Comparison of ENCODE assay signal across 9 mouse cellular contexts in the genomic region with DNA sequence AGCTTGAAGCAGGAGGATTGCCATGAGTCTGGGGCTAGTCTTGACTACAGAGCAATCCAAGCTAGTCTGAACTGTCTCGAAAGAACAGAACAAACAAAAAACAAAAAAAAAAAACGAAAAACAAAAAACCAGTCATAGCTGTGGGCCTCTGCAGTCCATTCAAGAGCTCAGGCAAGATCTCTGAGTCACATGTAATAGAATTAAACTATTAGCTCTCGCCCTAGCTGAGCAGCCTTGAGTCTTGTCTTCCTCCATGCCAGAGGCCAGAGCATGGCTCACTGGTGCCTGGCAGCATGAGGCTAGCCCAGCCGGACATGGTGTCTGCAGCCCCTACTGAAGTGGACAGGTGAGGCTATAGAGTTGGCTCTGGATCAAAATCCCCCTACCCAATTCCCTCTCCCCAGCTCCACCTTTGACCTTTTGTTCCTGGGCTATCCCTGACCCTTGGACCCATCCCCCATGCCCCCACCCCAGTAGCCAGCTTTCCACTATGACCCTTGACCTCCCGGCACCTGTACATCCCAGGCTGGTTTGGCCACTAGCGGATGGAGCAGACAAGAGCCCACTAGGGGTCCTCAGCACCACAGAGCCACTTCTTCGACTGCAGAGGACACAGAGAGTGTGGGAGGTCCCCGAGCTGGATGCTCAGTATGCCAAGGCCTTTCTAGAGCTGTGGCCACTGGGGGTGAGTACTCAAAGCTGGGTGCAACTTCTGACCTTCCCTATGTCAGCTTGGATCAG. TPM values are rescaled to one million over a fixed set of nuclear protein-coding genes. Genes with fewer than 3 reads are reported as not detected.
DNase-seq lines count a peak whose midpoint lies in the region; ATAC-seq lines count a peak whose summit lies in the region.
"Had no signal": no experiment of that assay in that cellular context is flagged by ENCODE, and none has a peak within 500 bp of the region (broad histone marks: within the 10 kb centered on the region; RNA-seq: fewer than 3 reads in every experiment).

No protein-coding gene starts in this region.

- no peak overlapping the region for H3K4me3 ChIP-seq in midbrain, embryonic 11.5 days (ENCODE audit: low read depth, low read length)
- H3K4me3 ChIP-seq in midbrain, embryonic 16.5 days (ENCODE audit: low read depth, low read length): no peak overlapping the region
- H3K4me3 ChIP-seq in embryonic facial prominence, embryonic 12.5 days: no peak overlapping the region
- H3K4me3 ChIP-seq in stomach, embryonic 15.5 days (replicated peaks): no peak overlapping the region

- no peak for DNase-seq in midbrain, embryonic 11.5 days (ENCODE audit: low spot score, missing footprints)
- peak; percentile 56 to 71 for DNase-seq in kidney, postnatal 4 days
- DNase-seq in layer of hippocampus, adult 8-10 months (ENCODE audit: low spot score in 2 of 2): no peak
- no peak for DNase-seq in left cerebral cortex, postnatal 4 days
- no peak for DNase-seq in heart, adult 9 months (ENCODE audit: low spot score in 2 of 2)

- WGBS in midbrain, embryonic 11.5 days: 50% methylated on average over 8 of the region's 8 CpGs
- WGBS in midbrain, embryonic 16.5 days: 51% methylated on average over 8 of the region's 8 CpGs
- WGBS in embryonic facial prominence, embryonic 12.5 days: 47% methylated on average over 8 of the region's 8 CpGs
- WGBS in stomach, embryonic 15.5 days: 58% methylated on average over 8 of the region's 8 CpGs

- intact Hi-C loops in left cerebral cortex, postnatal 4 days (cut with DNase I): no loop called here

- no peak overlapping the region for H3K27ac ChIP-seq in midbrain, embryonic 11.5 days (ENCODE audit: low read depth, low read length)
- H3K27ac ChIP-seq in midbrain, embryonic 16.5 days (ENCODE audit: low read length): no peak overlapping the region
- H3K27ac ChIP-seq in embryonic facial prominence, embryonic 12.5 days: peak overlapping the region; percentile 73; the same call in 1 of the 2 replicates
- peak overlapping the region; percentile 23; the same call in 1 of the 2 replicates for H3K27ac ChIP-seq in stomach, embryonic 15.5 days

- no peak overlapping the region for H3K9ac ChIP-seq in midbrain, embryonic 11.5 days (ENCODE audit: low read length)
- H3K9ac ChIP-seq in midbrain, embryonic 16.5 days (ENCODE audit: low read depth, low read length): no peak overlapping the region
- H3K9ac ChIP-seq in embryonic facial prominence, embryonic 12.5 days: no peak overlapping the region
- no peak overlapping the region for H3K9ac ChIP-seq in stomach, embryonic 15.5 days

- no peaks in the 10 kb centered on the region for H3K36me3 ChIP-seq in midbrain, embryonic 11.5 days (ENCODE audit: control insufficient read depth, insufficient read depth, low read length)
- 0 out of 2 replicates have a peak, but pooled peaks cover 2% of the 10 kb centered on the region for H3K36me3 ChIP-seq in midbrain, embryonic 16.5 days (ENCODE audit: control insufficient read depth, insufficient read depth, low read length)
- H3K36me3 ChIP-seq in embryonic facial prominence, embryonic 12.5 days: peaks cover 24% of the 10 kb centered on the region
- H3K36me3 ChIP-seq in stomach, embryonic 15.5 days: no peaks in the 10 kb centered on the region

- no peaks in the 10 kb centered on the region for H3K27me3 ChIP-seq in midbrain, embryonic 11.5 days (ENCODE audit: control insufficient read depth, insufficient read depth, low read length)
- no peaks in the 10 kb centered on the region for H3K27me3 ChIP-seq in midbrain, embryonic 16.5 days (ENCODE audit: control insufficient read depth, insufficient read depth, low read depth, low read length)
- H3K27me3 ChIP-seq in embryonic facial prominence, embryonic 12.5 days: no peaks in the 10 kb centered on the region
- H3K27me3 ChIP-seq in stomach, embryonic 15.5 days (replicated peaks): no peaks in the 10 kb centered on the region

- ATAC-seq in midbrain, embryonic 11.5 days (ENCODE audit: low FRiP score): peak; percentile 40; the same call in 1 of the 2 replicates
- no peak for ATAC-seq in midbrain, embryonic 16.5 days
- ATAC-seq in embryonic facial prominence, embryonic 12.5 days (ENCODE audit: insufficient number of reproducible peaks, insufficient read depth, low FRiP score, low TSS enrichment): peak; percentile 48; the same call in 1 of the 2 replicates
- no peak for ATAC-seq in stomach, embryonic 15.5 days (ENCODE audit: insufficient read depth, low FRiP score, low read depth)

- no peaks in the 10 kb centered on the region for H3K4me1 ChIP-seq in midbrain, embryonic 11.5 days (ENCODE audit: control insufficient read depth, insufficient read depth, low read length)
- H3K4me1 ChIP-seq in midbrain, embryonic 16.5 days (ENCODE audit: control insufficient read depth, insufficient read depth, low read length): no peaks in the 10 kb centered on the region
- peaks cover 14% of the 10 kb centered on the region for H3K4me1 ChIP-seq in embryonic facial prominence, embryonic 12.5 days
- H3K4me1 ChIP-seq in stomach, embryonic 15.5 days: peaks cover 15% of the 10 kb centered on the region

- no peaks in the 10 kb centered on the region for H3K9me3 ChIP-seq in midbrain, embryonic 11.5 days (ENCODE audit: control insufficient read depth, low read length)
- no peaks in the 10 kb centered on the region for H3K9me3 ChIP-seq in midbrain, embryonic 16.5 days (replicated peaks; ENCODE audit: control insufficient read depth, low read length, poor library complexity, severe bottlenecking)
- H3K9me3 ChIP-seq in embryonic facial prominence, embryonic 12.5 days: no peaks in the 10 kb centered on the region
- no peaks in the 10 kb centered on the region for H3K9me3 ChIP-seq in stomach, embryonic 15.5 days

- H3K4me2 ChIP-seq in midbrain, embryonic 11.5 days: no peak overlapping the region
- no peak overlapping the region for H3K4me2 ChIP-seq in midbrain, embryonic 16.5 days (ENCODE audit: low read length)
- no peak overlapping the region for H3K4me2 ChIP-seq in embryonic facial prominence, embryonic 12.5 days (replicated peaks)
- H3K4me2 ChIP-seq in stomach, embryonic 15.5 days: no peak overlapping the region

RNA-seq across cellular contexts. Expression of a gene that starts 1.5 kb away (rescaled TPM):
- polyA plus RNA-seq in midbrain, embryonic 11.5 days (2014; fragmentation: Nextera tagmentation; extraction: Ambion mirVana): 1.9 and 2.5 TPM in 2 replicates
- 2.2 and 2.9 TPM in 2 replicates for polyA plus RNA-seq in midbrain, embryonic 16.5 days (2015; fragmentation: Nextera tagmentation; extraction: Ambion mirVana)
- polyA plus RNA-seq in embryonic facial prominence, embryonic 12.5 days (2016; fragmentation: Nextera tagmentation; extraction: Ambion mirVana): 2.2 and 2.8 TPM in 2 replicates
- 6.2 and 6.6 TPM in 2 replicates for polyA plus RNA-seq in stomach, embryonic 15.5 days (2015; fragmentation: Nextera tagmentation; extraction: Ambion mirVana)
- total RNA-seq in layer of hippocampus, adult 8-10 months (2022): 1 to 10 TPM; 2.5 to 5.3 (median 3.8) TPM
- total RNA-seq in left cerebral cortex, postnatal 4 days (2021): 1 to 10 TPM; 1.5 to 1.6 TPM

RNA-seq across cellular contexts. Expression of a gene that starts 18.1 kb away (rescaled TPM):
- 331 and 342 TPM in 2 replicates for polyA plus RNA-seq in midbrain, embryonic 11.5 days (2014; fragmentation: Nextera tagmentation; extraction: Ambion mirVana)
- 134 and 152 TPM in 2 replicates for polyA plus RNA-seq in midbrain, embryonic 16.5 days (2015; fragmentation: Nextera tagmentation; extraction: Ambion mirVana)
- polyA plus RNA-seq in embryonic facial prominence, embryonic 12.5 days (2016; fragmentation: Nextera tagmentation; extraction: Ambion mirVana): 372 and 383 TPM in 2 replicates
- 239 and 240 TPM in 2 replicates for polyA plus RNA-seq in stomach, embryonic 15.5 days (2015; fragmentation: Nextera tagmentation; extraction: Ambion mirVana)
- total RNA-seq in layer of hippocampus, adult 8-10 months (2022): 100 to 1,000 TPM; 403 to 453 (median 434) TPM
- 100 to 1,000 TPM; 572 to 576 TPM for total RNA-seq in left cerebral cortex, postnatal 4 days (2021)

RNA-seq across cellular contexts. Expression of a gene that starts 22.9 kb away (rescaled TPM):
- 39.0 and 43.9 TPM in 2 replicates for polyA plus RNA-seq in midbrain, embryonic 11.5 days (2014; fragmentation: Nextera tagmentation; extraction: Ambion mirVana)
- polyA plus RNA-seq in midbrain, embryonic 16.5 days (2015; fragmentation: Nextera tagmentation; extraction: Ambion mirVana): 52.0 and 64.7 TPM in 2 replicates
- 38.9 and 42.0 TPM in 2 replicates for polyA plus RNA-seq in embryonic facial prominence, embryonic 12.5 days (2016; fragmentation: Nextera tagmentation; extraction: Ambion mirVana)
- 38.7 and 40.1 TPM in 2 replicates for polyA plus RNA-seq in stomach, embryonic 15.5 days (2015; fragmentation: Nextera tagmentation; extraction: Ambion mirVana)
- 10 to 100 TPM; 23.0 to 25.5 (median 24.7) TPM for total RNA-seq in layer of hippocampus, adult 8-10 months (2022)
- 10 to 100 TPM; 35.3 to 35.6 TPM for total RNA-seq in left cerebral cortex, postnatal 4 days (2021)

RNA-seq across cellular contexts. Expression of a gene that starts 23.7 kb away (rescaled TPM):
- 66.2 and 76.5 TPM in 2 replicates for polyA plus RNA-seq in midbrain, embryonic 11.5 days (2014; fragmentation: Nextera tagmentation; extraction: Ambion mirVana)
- 117 and 121 TPM in 2 replicates for polyA plus RNA-seq in midbrain, embryonic 16.5 days (2015; fragmentation: Nextera tagmentation; extraction: Ambion mirVana)
- 76.1 and 76.7 TPM in 2 replicates for polyA plus RNA-seq in embryonic facial prominence, embryonic 12.5 days (2016; fragmentation: Nextera tagmentation; extraction: Ambion mirVana)
- 56.9 and 57.8 TPM in 2 replicates for polyA plus RNA-seq in stomach, embryonic 15.5 days (2015; fragmentation: Nextera tagmentation; extraction: Ambion mirVana)
- total RNA-seq in layer of hippocampus, adult 8-10 months (2022): 100 to 1,000 TPM; 129 to 157 (median 142) TPM
- total RNA-seq in left cerebral cortex, postnatal 4 days (2021): 10 to 100 TPM; 91.5 to 99.9 TPM

RNA-seq across cellular contexts. Expression of a gene that starts 34.3 kb away (rescaled TPM):
- polyA plus RNA-seq in midbrain, embryonic 11.5 days (2014; fragmentation: Nextera tagmentation; extraction: Ambion mirVana): not detected in 2 replicates
- 0.61 and 0.95 TPM in 2 replicates for polyA plus RNA-seq in midbrain, embryonic 16.5 days (2015; fragmentation: Nextera tagmentation; extraction: Ambion mirVana)
- 5.0 and 6.5 TPM in 2 replicates for polyA plus RNA-seq in embryonic facial prominence, embryonic 12.5 days (2016; fragmentation: Nextera tagmentation; extraction: Ambion mirVana)
- 0.19 TPM in 1 of 2 replicates, not detected in the other for polyA plus RNA-seq in stomach, embryonic 15.5 days (2015; fragmentation: Nextera tagmentation; extraction: Ambion mirVana)
- total RNA-seq in layer of hippocampus, adult 8-10 months (2022): 1 to 10 TPM in 2 of 4 experiments, under 1 TPM in 2; 0.32 to 1.4 (median 0.87) TPM
- total RNA-seq in left cerebral cortex, postnatal 4 days (2021): under 1 TPM in 1 of 2 experiments, not detected in 1; 0.68 TPM
- total RNA-seq: adrenal gland, postnatal 36 days had no signal

Comparison
In these comparisons a context has a peak if more than half of its experiments do, and no peak if none do; other contexts are left out.
1. ATAC-seq: peak in midbrain, embryonic 11.5 days (single experiment) and embryonic facial prominence, embryonic 12.5 days (single experiment); none in midbrain, embryonic 16.5 days (single experiment) and stomach, embryonic 15.5 days (single experiment).
2. DNase-seq: peak in kidney, postnatal 4 days (2 of 2); none in midbrain, embryonic 11.5 days (single experiment), layer of hippocampus, adult 8-10 months (0 of 2), left cerebral cortex, postnatal 4 days (single experiment) and heart, adult 9 months (0 of 2).
3. H3K27ac ChIP-seq: peak in embryonic facial prominence, embryonic 12.5 days (single experiment) and stomach, embryonic 15.5 days (single experiment); none in midbrain, embryonic 11.5 days (single experiment) and midbrain, embryonic 16.5 days (single experiment).